Mouse (Mus musculus): ENCODE data around the gene Prrx2. TPM values are rescaled to one million over a fixed set of nuclear protein-coding genes. Genes with fewer than 3 reads are reported as not detected.
"Not testable (repeated sequence)": the region's sequence is repeated elsewhere in the genome, so short reads cannot be mapped to it uniquely, and the experiment has no call there.

Prrx2 gene
- polyA plus RNA-seq, 1 experiment = 4.7 TPM

DNA sequence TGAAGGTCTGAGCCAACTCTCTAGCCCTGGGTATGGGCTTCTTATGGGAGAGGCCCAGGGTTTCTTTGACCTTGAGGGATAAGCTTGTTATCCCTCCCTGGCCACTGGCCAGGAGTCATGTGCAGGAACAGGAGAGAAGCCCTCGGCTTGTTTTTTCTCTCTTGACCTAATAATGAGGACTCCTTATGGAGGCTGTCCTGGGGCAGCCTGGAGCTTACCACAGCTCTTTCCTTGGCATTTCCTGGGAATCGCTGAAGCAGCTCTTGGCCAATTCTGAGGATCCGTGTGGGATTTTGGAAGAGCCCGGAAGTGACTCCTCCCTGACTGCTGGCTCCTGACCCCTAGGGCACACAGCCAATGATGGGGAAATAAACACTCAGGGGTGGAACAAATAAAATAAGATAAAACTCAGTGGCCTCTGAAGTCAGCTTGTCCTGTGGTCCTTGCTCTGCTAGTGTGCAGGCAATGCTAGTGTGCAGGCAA lies 77.6 kb downstream of the Prrx2 start:
- DNase-seq = peak; percentile 88
- WGBS = 15% methylated on average over 4 of the region's 4 CpGs
- H3K27ac ChIP-seq (ENCODE audit: insufficient read depth, low read depth, low read length) = peak overlapping the region; percentile 13; the same call in 1 of the 2 replicates
- H3K27me3 ChIP-seq (replicated peaks; ENCODE audit: control insufficient read depth, insufficient read depth, low read length) = no peaks in the 10 kb centered on the region
- no peak overlapping the region for H3K4me3 ChIP-seq (ENCODE audit: insufficient read depth, low read depth, low read length)
- no peaks in the 10 kb centered on the region for H3K4me1 ChIP-seq (ENCODE audit: control insufficient read depth, insufficient read depth, low read length)
- no peaks in the 10 kb centered on the region for H3K36me3 ChIP-seq (ENCODE audit: control insufficient read depth, insufficient read depth, low read length)
- no peak for TF ChIP-seq POLR2A (IDR thresholded peaks at IDR 0.05; ENCODE audit: low read depth, low read length)
- no peak for TF ChIP-seq CTCF (conservative IDR thresholded peaks at IDR 0.05; ENCODE audit: insufficient read depth, insufficient read length, low read depth, low read length)

DNA sequence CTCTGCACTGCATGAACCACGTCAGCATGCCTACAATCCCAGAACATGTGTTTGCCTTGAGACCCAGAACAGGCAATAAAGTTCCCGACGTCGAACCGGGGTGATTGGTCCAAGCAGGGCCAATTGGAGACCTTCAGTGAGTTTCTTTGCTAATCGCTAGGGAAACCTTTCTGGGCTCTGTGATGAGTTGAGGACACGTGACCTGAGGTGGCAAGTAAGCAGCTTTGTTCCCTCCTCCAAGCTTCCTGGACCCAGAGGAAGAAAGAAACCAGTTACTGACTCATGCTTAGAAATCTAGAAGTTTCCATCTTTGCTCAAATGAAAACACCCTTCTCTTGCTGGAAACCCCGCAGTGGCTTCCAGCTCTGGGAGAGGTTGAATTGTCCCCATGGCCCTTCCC lies 78.2 kb downstream of the Prrx2 start:
- H3K4me1 ChIP-seq (ENCODE audit: control insufficient read depth, insufficient read depth, low read length) = no peaks in the 10 kb centered on the region
- no peak for DNase-seq
- H3K27me3 ChIP-seq (replicated peaks; ENCODE audit: control insufficient read depth, insufficient read depth, low read length) = no peaks in the 10 kb centered on the region
- no peak overlapping the region; the same call in 1 of the 2 replicates for H3K27ac ChIP-seq (ENCODE audit: insufficient read depth, low read depth, low read length)
- H3K36me3 ChIP-seq (ENCODE audit: control insufficient read depth, insufficient read depth, low read length) = no peaks in the 10 kb centered on the region
- TF ChIP-seq POLR2A (IDR thresholded peaks at IDR 0.05; ENCODE audit: low read depth, low read length) (no peak), CTCF (conservative IDR thresholded peaks at IDR 0.05; ENCODE audit: insufficient read depth, insufficient read length, low read depth, low read length) (no peak)
- no peak overlapping the region for H3K4me3 ChIP-seq (ENCODE audit: insufficient read depth, low read depth, low read length)
- 74% methylated on average over 8 of the region's 8 CpGs for WGBS

DNA sequence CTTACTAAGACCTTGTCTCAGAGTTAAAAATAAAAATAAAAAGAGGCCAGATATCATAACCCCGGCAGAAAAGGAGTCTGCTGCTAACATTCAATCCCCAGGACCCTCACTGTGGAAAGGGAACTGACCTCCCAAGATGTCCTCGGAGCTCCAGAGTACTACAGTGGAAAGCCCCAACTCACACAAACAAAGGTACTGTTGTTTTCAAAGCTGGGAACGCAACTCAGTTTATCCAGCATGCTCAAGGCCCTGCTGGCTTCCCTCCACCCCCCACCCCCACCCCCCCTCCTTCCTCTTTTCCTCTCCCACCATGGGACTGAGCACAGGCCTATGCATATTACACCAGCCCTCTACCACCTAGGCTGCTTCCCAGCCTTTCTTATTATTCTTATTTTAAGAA lies 80.1 kb downstream of the Prrx2 start:
- TF ChIP-seq POLR2A (IDR thresholded peaks at IDR 0.05; ENCODE audit: low read depth, low read length) = no peak
- no peak for TF ChIP-seq CTCF (conservative IDR thresholded peaks at IDR 0.05; ENCODE audit: insufficient read depth, insufficient read length, low read depth, low read length)
- Histone ChIP-seq H3K27me3 (replicated peaks; ENCODE audit: control insufficient read depth, insufficient read depth, low read length) (no peaks in the 10 kb centered on the region), H3K36me3 (ENCODE audit: control insufficient read depth, insufficient read depth, low read length) (no peaks in the 10 kb centered on the region), H3K4me1 (ENCODE audit: control insufficient read depth, insufficient read depth, low read length) (no peaks in the 10 kb centered on the region), H3K27ac (ENCODE audit: insufficient read depth, low read depth, low read length) (no peak overlapping the region), H3K4me3 (ENCODE audit: insufficient read depth, low read depth, low read length) (no peak overlapping the region)
- WGBS = 81% methylated on average over 3 of the region's 3 CpGs
- DNase-seq = no peak

DNA sequence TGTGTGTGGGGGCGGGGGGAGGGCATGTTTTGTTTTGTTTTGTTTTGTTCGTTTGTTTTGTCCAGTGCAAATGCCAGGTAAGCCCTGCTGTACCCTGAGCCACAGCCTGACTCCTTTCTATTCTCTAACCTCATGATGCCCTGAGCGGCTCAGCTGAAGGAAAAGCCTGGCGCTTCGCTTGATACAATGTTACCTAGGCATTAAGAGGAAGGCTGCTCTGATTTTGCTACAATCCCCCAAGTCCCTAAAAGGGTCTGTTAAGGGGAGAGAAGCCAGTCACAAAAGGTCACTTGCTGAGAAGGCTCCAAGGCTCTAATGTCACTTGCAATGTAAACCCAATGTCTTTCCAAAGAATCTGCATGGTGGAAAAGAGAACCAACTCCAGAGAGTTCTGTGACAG lies 80.6 kb downstream of the Prrx2 start:
- Histone ChIP-seq H3K27ac (ENCODE audit: insufficient read depth, low read depth, low read length) (no peak overlapping the region), H3K27me3 (replicated peaks; ENCODE audit: control insufficient read depth, insufficient read depth, low read length) (no peaks in the 10 kb centered on the region), H3K4me1 (ENCODE audit: control insufficient read depth, insufficient read depth, low read length) (no peaks in the 10 kb centered on the region), H3K36me3 (ENCODE audit: control insufficient read depth, insufficient read depth, low read length) (no peaks in the 10 kb centered on the region), H3K4me3 (ENCODE audit: insufficient read depth, low read depth, low read length) (no peak overlapping the region)
- DNase-seq = no peak
- 85% methylated on average over 5 of the region's 5 CpGs for WGBS
- TF ChIP-seq CTCF (conservative IDR thresholded peaks at IDR 0.05; ENCODE audit: insufficient read depth, insufficient read length, low read depth, low read length) (no peak), POLR2A (IDR thresholded peaks at IDR 0.05; ENCODE audit: low read depth, low read length) (no peak)

DNA sequence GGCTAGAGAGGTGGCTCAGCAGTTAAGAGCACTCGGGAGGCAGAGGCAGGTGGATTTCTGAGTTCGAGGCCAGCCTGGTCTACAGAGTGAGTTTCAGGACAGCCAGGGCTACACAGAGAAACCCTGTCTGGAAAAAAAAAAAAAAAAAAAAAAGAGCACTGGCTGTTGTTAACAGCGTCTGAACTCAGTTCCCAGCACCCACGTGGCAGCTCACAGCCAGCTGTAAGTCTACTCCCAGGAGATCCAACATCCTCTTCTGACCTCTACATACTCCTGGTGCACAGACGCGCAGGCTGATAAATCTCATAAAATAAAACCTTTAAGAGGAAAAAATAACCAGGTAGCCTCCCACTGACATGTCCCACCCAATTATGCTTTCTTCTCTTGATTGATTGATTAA lies 81.2 kb downstream of the Prrx2 start:
- WGBS = 74% methylated on average over 6 of the region's 6 CpGs

DNA sequence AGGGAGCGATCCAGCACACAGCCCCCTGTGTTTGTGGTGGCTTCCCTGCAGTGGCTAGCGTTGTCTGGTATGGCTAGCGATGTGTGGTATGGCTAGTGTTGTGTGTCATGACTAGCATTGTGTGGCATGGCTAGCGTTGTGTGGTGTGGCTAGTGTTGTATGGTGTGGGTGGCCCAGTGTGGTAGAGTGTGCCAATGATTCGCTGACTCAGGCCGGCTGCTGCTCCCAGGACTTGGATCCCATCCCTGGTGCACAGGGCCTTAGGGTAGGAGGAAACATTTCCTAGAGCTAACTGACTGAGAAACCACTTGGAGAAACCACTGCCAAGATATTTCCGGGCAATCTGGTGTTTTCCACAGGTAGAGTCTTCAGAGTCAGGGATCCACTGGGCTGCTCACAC lies 82.9 kb downstream of the Prrx2 start:
- no peak for DNase-seq
- no peaks in the 10 kb centered on the region for H3K4me1 ChIP-seq (ENCODE audit: control insufficient read depth, insufficient read depth, low read length)
- H3K27me3 ChIP-seq (replicated peaks; ENCODE audit: control insufficient read depth, insufficient read depth, low read length) = no peaks in the 10 kb centered on the region
- H3K36me3 ChIP-seq (ENCODE audit: control insufficient read depth, insufficient read depth, low read length) = no peaks in the 10 kb centered on the region
- no peak overlapping the region for H3K4me3 ChIP-seq (ENCODE audit: insufficient read depth, low read depth, low read length)
- WGBS = 84% methylated on average over 7 of the region's 7 CpGs
- TF ChIP-seq POLR2A (IDR thresholded peaks at IDR 0.05; ENCODE audit: low read depth, low read length) = no peak
- no peak for TF ChIP-seq CTCF (conservative IDR thresholded peaks at IDR 0.05; ENCODE audit: insufficient read depth, insufficient read length, low read depth, low read length)
- H3K27ac ChIP-seq (ENCODE audit: insufficient read depth, low read depth, low read length) = no peak overlapping the region

More for the DNA sequence above, 81.2 kb downstream of the Prrx2 start:
- not testable (repeated sequence) for DNase-seq; H3K27ac ChIP-seq (ENCODE audit: insufficient read depth, low read depth, low read length); H3K27me3 ChIP-seq (replicated peaks; ENCODE audit: control insufficient read depth, insufficient read depth, low read length); H3K4me3 ChIP-seq (ENCODE audit: insufficient read depth, low read depth, low read length); H3K36me3 ChIP-seq (ENCODE audit: control insufficient read depth, insufficient read depth, low read length); H3K4me1 ChIP-seq (ENCODE audit: control insufficient read depth, insufficient read depth, low read length)

DNA sequence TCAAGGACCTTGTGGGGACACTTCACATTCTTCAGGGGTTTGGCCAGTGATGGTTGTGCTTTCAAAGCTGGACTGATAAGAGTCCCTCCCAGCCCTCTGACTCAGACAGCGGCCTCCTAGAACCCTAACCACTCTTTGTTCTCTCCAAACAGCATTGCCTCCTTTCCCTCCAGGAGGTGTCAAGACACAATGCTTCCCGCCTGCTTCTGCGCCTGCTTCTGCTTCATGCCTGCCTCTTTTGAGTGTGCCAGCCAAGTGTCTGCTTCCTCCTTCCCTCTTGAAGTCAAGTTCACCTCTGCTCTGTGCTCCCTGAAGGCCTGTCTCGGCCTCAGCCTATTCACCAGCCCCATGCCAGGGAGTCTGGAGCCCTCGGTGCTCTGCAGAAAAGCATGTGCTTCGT lies 83.4 kb downstream of the Prrx2 start:
- DNase-seq = no peak
- TF ChIP-seq CTCF (conservative IDR thresholded peaks at IDR 0.05; ENCODE audit: insufficient read depth, insufficient read length, low read depth, low read length) (no peak), POLR2A (IDR thresholded peaks at IDR 0.05; ENCODE audit: low read depth, low read length) (no peak)
- Histone ChIP-seq H3K27me3 (replicated peaks; ENCODE audit: control insufficient read depth, insufficient read depth, low read length) (no peaks in the 10 kb centered on the region), H3K4me3 (ENCODE audit: insufficient read depth, low read depth, low read length) (no peak overlapping the region), H3K27ac (ENCODE audit: insufficient read depth, low read depth, low read length) (no peak overlapping the region; the same call in 1 of the 2 replicates), H3K36me3 (ENCODE audit: control insufficient read depth, insufficient read depth, low read length) (no peaks in the 10 kb centered on the region), H3K4me1 (ENCODE audit: control insufficient read depth, insufficient read depth, low read length) (no peaks in the 10 kb centered on the region)
- WGBS = 69% methylated on average over 6 of the region's 6 CpGs
